Mouse (Mus musculus) midbrain, embryonic 16.5 days (tissue): ENCODE results near the gene Vsig2. TPM values are rescaled to one million over a fixed set of nuclear protein-coding genes. Genes with fewer than 3 reads are reported as not detected.

Experiments
- ATAC-seq: fragments of 200-750 bp; cut with Nextera tagmentation; 2 replicates; pipeline ENCODE4 v1.8.0; 2017; ENCODE audit warnings: moderate TSS enrichment
- H3K27ac ChIP-seq: fragments of 300-500 bp; sonication (generic); 2 replicates; pipeline ENCODE4 v1.5.1; 2014; ENCODE audit warnings: mild to moderate bottlenecking, low read length, mixed read lengths
- H3K27me3 ChIP-seq: fragments of 300-500 bp; sonication (generic); 2 replicates; pipeline ENCODE4 v1.6.1; 2014; ENCODE audit warnings: low read depth, low read length, mixed read lengths; ENCODE audit not compliant: control insufficient read depth, insufficient read depth
- H3K36me3 ChIP-seq: fragments of 300-500 bp; sonication (generic); 2 replicates; pipeline ENCODE4 v1.6.1; 2014; ENCODE audit warnings: mild to moderate bottlenecking, low read length, moderate library complexity, mixed read lengths; ENCODE audit not compliant: control insufficient read depth, insufficient read depth
- H3K4me1 ChIP-seq: fragments of 300-500 bp; sonication (generic); 2 replicates; pipeline ENCODE4 v1.6.1; 2014; ENCODE audit warnings: mild to moderate bottlenecking, low read length, mixed read lengths; ENCODE audit not compliant: control insufficient read depth, insufficient read depth
- H3K4me2 ChIP-seq: fragments of 300-500 bp; sonication (generic); 2 replicates; pipeline ENCODE4 v1.6.1; 2014; ENCODE audit warnings: mild to moderate bottlenecking, low read length, mixed read lengths
- H3K4me3 ChIP-seq: fragments of 300-500 bp; sonication (generic); 2 replicates; pipeline ENCODE4 v1.5.1; 2014; ENCODE audit warnings: low read depth, mild to moderate bottlenecking, low read length, moderate library complexity, mixed read lengths
- H3K9ac ChIP-seq: fragments of 300-500 bp; sonication (generic); 2 replicates; pipeline ENCODE4 v1.6.1; 2014; ENCODE audit warnings: low read depth, low read length, mixed read lengths
- H3K9me3 ChIP-seq: fragments of 300-500 bp; sonication (generic); replicated peaks from 2 replicates; pipeline ENCODE4 v1.6.1; 2014; ENCODE audit warnings: mild to moderate bottlenecking, low read length, mixed read lengths; ENCODE audit not compliant: control insufficient read depth, poor library complexity, severe bottlenecking
- WGBS: fragments of 180-500 bp; shearing (Covaris S2); extraction: QIAGEN DNeasy Blood & Tissue Kit; methylation state at CpG from one replicate; pipeline ENCODE4 v1.1.7; 2014; 5-methylcytosine and 5-hydroxymethylcytosine counted together
- polyA plus RNA-seq: library from polyadenylated mRNA; unstranded; fragments of >200 nt; fragmentation: Nextera tagmentation; extraction: Ambion mirVana; gene quantifications from 2 replicates; pipeline ENCODE4 v1.2.1, GENCODE M21; 2015

Vsig2 gene
- polyA plus RNA-seq, result 0.72 and 1.2 TPM in 2 replicates

- Histone ChIP-seq H3K27me3 (peaks cover 5% of the 10 kb centered on the region; the same call in 1 of the 2 replicates), H3K9me3 (no peaks in the 10 kb centered on the region), H3K4me2 (no peak within 1 kb of the TSS), H3K36me3 (no peaks in the 10 kb centered on the region), H3K9ac (no peak within 1 kb of the TSS), H3K27ac (no peak within 1 kb of the TSS), H3K4me1 (peaks cover 3% of the 10 kb centered on the region; the same call in 1 of the 2 replicates), H3K4me3 (no peak within 1 kb of the TSS)
- WGBS, result 48% methylated on average over 23 of the region's 23 CpGs
- ATAC-seq, result no peak
Measured at GRCm38 (mm10) chr9:37539170-37540025, at the start of gene Vsig2. TSS of gene Vsig2 (plus strand) at chr9:37539255.

GRCm38 (mm10) chr9:37489446-37490120 is 49.5 kb upstream of the Vsig2 start:
- Histone ChIP-seq H3K27me3 (no peaks in the 10 kb centered on the region), H3K4me2 (peak overlapping the region; percentile 76), H3K9ac (peak overlapping the region; percentile 88), H3K9me3 (no peaks in the 10 kb centered on the region; the same call in 1 of the 2 replicates), H3K27ac (peak overlapping the region; percentile 97), H3K4me1 (peaks cover 22% of the 10 kb centered on the region), H3K36me3 (0 out of 2 replicates have a peak, but pooled peaks cover 3% of the 10 kb centered on the region), H3K4me3 (peak overlapping the region; percentile 84)
- peak; percentile 79 for ATAC-seq
- WGBS, result under 1% methylated on average over 51 of the region's 75 CpGs

GRCm38 (mm10) chr9:37495761-37496160 is 43.3 kb upstream of the Vsig2 start:
- H3K9ac ChIP-seq, result no peak overlapping the region
- H3K27ac ChIP-seq, result no peak overlapping the region
- H3K4me3 ChIP-seq, result no peak overlapping the region
- 0 out of 2 replicates have a peak, but pooled peaks cover 3% of the 10 kb centered on the region for H3K36me3 ChIP-seq
- peaks cover 7% of the 10 kb centered on the region for H3K4me1 ChIP-seq
- 80% methylated on average over 3 of the region's 3 CpGs for WGBS
- H3K27me3 ChIP-seq, result no peaks in the 10 kb centered on the region
- H3K9me3 ChIP-seq, result no peaks in the 10 kb centered on the region; the same call in 1 of the 2 replicates
- ATAC-seq, result no peak
- no peak overlapping the region for H3K4me2 ChIP-seq

GRCm38 (mm10) chr9:37496325-37496724 is 42.7 kb upstream of the Vsig2 start:
- Histone ChIP-seq H3K9me3 (no peaks in the 10 kb centered on the region; the same call in 1 of the 2 replicates), H3K9ac (no peak overlapping the region), H3K27ac (no peak overlapping the region), H3K4me1 (peaks cover 2% of the 10 kb centered on the region; the same call in 1 of the 2 replicates), H3K27me3 (no peaks in the 10 kb centered on the region), H3K36me3 (0 out of 2 replicates have a peak, but pooled peaks cover 3% of the 10 kb centered on the region), H3K4me3 (no peak overlapping the region), H3K4me2 (no peak overlapping the region)
- no peak for ATAC-seq

- Histone ChIP-seq H3K9ac (no peak overlapping the region), H3K36me3 (no peaks in the 10 kb centered on the region), H3K4me1 (no peaks in the 10 kb centered on the region), H3K27me3 (no peaks in the 10 kb centered on the region), H3K9me3 (no peaks in the 10 kb centered on the region), H3K27ac (no peak overlapping the region), H3K4me3 (no peak overlapping the region), H3K4me2 (no peak overlapping the region)
- no peak for ATAC-seq
- WGBS, result 83% methylated on average over 3 of the region's 3 CpGs
Measured at GRCm38 (mm10) chr9:37500201-37500600, 38.9 kb upstream of the Vsig2 start.

- H3K36me3 ChIP-seq, result no peaks in the 10 kb centered on the region
- no peak overlapping the region for H3K4me3 ChIP-seq
- no peaks in the 10 kb centered on the region for H3K4me1 ChIP-seq
- WGBS, result 94% methylated on average over 1 of the region's 1 CpGs
- H3K4me2 ChIP-seq, result no peak overlapping the region
- ATAC-seq, result no peak
- no peak overlapping the region for H3K9ac ChIP-seq
- no peaks in the 10 kb centered on the region for H3K27me3 ChIP-seq
- no peak overlapping the region for H3K27ac ChIP-seq
- H3K9me3 ChIP-seq, result no peaks in the 10 kb centered on the region
Measured at GRCm38 (mm10) chr9:37501170-37501569, 37.9 kb upstream of the Vsig2 start.

- H3K9me3 ChIP-seq, result no peaks in the 10 kb centered on the region
- H3K9ac ChIP-seq, result no peak overlapping the region
- no peak overlapping the region for H3K27ac ChIP-seq
- H3K4me1 ChIP-seq, result no peaks in the 10 kb centered on the region
- no peak for ATAC-seq
- H3K4me2 ChIP-seq, result no peak overlapping the region
- no peaks in the 10 kb centered on the region for H3K36me3 ChIP-seq
- no peak overlapping the region for H3K4me3 ChIP-seq
- no peaks in the 10 kb centered on the region for H3K27me3 ChIP-seq
Measured at GRCm38 (mm10) chr9:37504348-37504747, 34.7 kb upstream of the Vsig2 start.

- no peak for ATAC-seq
- no peaks in the 10 kb centered on the region for H3K9me3 ChIP-seq
- H3K27me3 ChIP-seq, result no peaks in the 10 kb centered on the region
- H3K4me2 ChIP-seq, result no peak overlapping the region
- no peaks in the 10 kb centered on the region for H3K36me3 ChIP-seq
- H3K9ac ChIP-seq, result no peak overlapping the region
- no peak overlapping the region for H3K27ac ChIP-seq
- 92% methylated on average over 1 of the region's 1 CpGs for WGBS
- H3K4me3 ChIP-seq, result no peak overlapping the region
- H3K4me1 ChIP-seq, result no peaks in the 10 kb centered on the region
Measured at GRCm38 (mm10) chr9:37506023-37506422, 33.0 kb upstream of the Vsig2 start.

GRCm38 (mm10) chr9:37512097-37512496 is 27.0 kb upstream of the Vsig2 start:
- Histone ChIP-seq H3K27ac (no peak overlapping the region), H3K4me1 (no peaks in the 10 kb centered on the region), H3K4me3 (no peak overlapping the region), H3K9ac (no peak overlapping the region), H3K36me3 (no peaks in the 10 kb centered on the region), H3K4me2 (no peak overlapping the region), H3K27me3 (no peaks in the 10 kb centered on the region), H3K9me3 (no peaks in the 10 kb centered on the region)
- ATAC-seq, result no peak
- WGBS, result 97% methylated on average over 2 of the region's 2 CpGs
